Comparison of ENCODE assay signal across 8 mouse cellular contexts in genomic region chr11:100527066-100527457, GRCm38 (mm10). TPM values are rescaled to one million over a fixed set of nuclear protein-coding genes. Genes with fewer than 3 reads are reported as not detected.
DNase-seq lines count a peak whose midpoint lies in the region; ATAC-seq lines count a peak whose summit lies in the region.

No protein-coding gene starts in this region.

- H3K4me3 ChIP-seq in hindbrain, embryonic 12.5 days = peak overlapping the region; percentile 64

- H3K9me3 ChIP-seq in hindbrain, embryonic 12.5 days (replicated peaks) = no peaks in the 10 kb centered on the region

- peak overlapping the region; percentile 88 for H3K27ac ChIP-seq in hindbrain, embryonic 12.5 days

- peaks cover 16% of the 10 kb centered on the region for H3K36me3 ChIP-seq in hindbrain, embryonic 12.5 days

- DNase-seq in NIH3T3 (ENCODE audit: low read depth) = peak; percentile 74
- DNase-seq in cerebellum, adult 9-10 months = peak; percentile 74
- DNase-seq in layer of hippocampus, postnatal 36 days = peak; percentile 50 to 65
- DNase-seq in lung, postnatal 14 days = peak; percentile 61
- DNase-seq in retina, embryonic 14.5 days (ENCODE audit: low spot score) = peak; percentile 78
- peak; percentile 51 for DNase-seq in urinary bladder, postnatal 25 days (ENCODE audit: low spot score)

- no peaks in the 10 kb centered on the region for H3K27me3 ChIP-seq in hindbrain, embryonic 12.5 days

- peak overlapping the region; percentile 84 for H3K9ac ChIP-seq in hindbrain, embryonic 12.5 days

- peaks cover 31% of the 10 kb centered on the region for H3K4me1 ChIP-seq in hindbrain, embryonic 12.5 days

- peak overlapping the region; percentile 82 for H3K4me2 ChIP-seq in hindbrain, embryonic 12.5 days (replicated peaks)

- peak; percentile 31 for ATAC-seq in frontal cortex, adult (ENCODE audit: low TSS enrichment)
- peak; percentile 42 for ATAC-seq in hindbrain, embryonic 12.5 days (ENCODE audit: low FRiP score)

- WGBS in hindbrain, embryonic 12.5 days = under 1% methylated on average over 26 of the region's 26 CpGs

RNA-seq across cellular contexts. Expression of gene Acly, which starts 0.7 kb away (rescaled TPM):
- polyA plus RNA-seq in hindbrain, embryonic 12.5 days (2016; fragmentation: Nextera tagmentation; extraction: Ambion mirVana) = 348 and 359 TPM in 2 replicates
- 100 to 1,000 TPM; 103 to 109 TPM for total RNA-seq in layer of hippocampus, postnatal 36 days (2021)

RNA-seq across cellular contexts. Expression of gene Ttc25, which starts 18.3 kb away (rescaled TPM):
- 2.7 and 3.2 TPM in 2 replicates for polyA plus RNA-seq in hindbrain, embryonic 12.5 days (2016; fragmentation: Nextera tagmentation; extraction: Ambion mirVana)
- total RNA-seq in layer of hippocampus, postnatal 36 days (2021) = 1 to 10 TPM in 1 of 2 experiments, under 1 TPM in 1; 0.82 to 1.3 TPM

RNA-seq across cellular contexts. Expression of gene Cnp, which starts 47.6 kb away (rescaled TPM):
- 29.1 and 29.2 TPM in 2 replicates for polyA plus RNA-seq in hindbrain, embryonic 12.5 days (2016; fragmentation: Nextera tagmentation; extraction: Ambion mirVana)
- 100 to 1,000 TPM; 246 to 256 TPM for total RNA-seq in layer of hippocampus, postnatal 36 days (2021)

RNA-seq across cellular contexts. Expression of gene Klhl11, which starts 54.5 kb away (rescaled TPM):
- 13.7 and 14.8 TPM in 2 replicates for polyA plus RNA-seq in hindbrain, embryonic 12.5 days (2016; fragmentation: Nextera tagmentation; extraction: Ambion mirVana)
- total RNA-seq in layer of hippocampus, postnatal 36 days (2021) = 100 to 1,000 TPM; 126 to 127 TPM

Comparison
In these comparisons a context has a peak if more than half of its experiments do, and no peak if none do; other contexts are left out.
1. Peak in every context shown above with its lines: DNase-seq, ATAC-seq, H3K4me3 ChIP-seq and H3K27ac ChIP-seq.